Mouse (Mus musculus) thymus, adult 18-20 months (tissue): ENCODE measurements around the gene Tmtc1.

Experiments
- DNase-seq, 2 experiments: peaks; one replicate each; pipeline ENCODE4 v3.0.0; 2022; ENCODE audit warnings: mixed read lengths in 2 of 2

Gene Tmtc1

DNA sequence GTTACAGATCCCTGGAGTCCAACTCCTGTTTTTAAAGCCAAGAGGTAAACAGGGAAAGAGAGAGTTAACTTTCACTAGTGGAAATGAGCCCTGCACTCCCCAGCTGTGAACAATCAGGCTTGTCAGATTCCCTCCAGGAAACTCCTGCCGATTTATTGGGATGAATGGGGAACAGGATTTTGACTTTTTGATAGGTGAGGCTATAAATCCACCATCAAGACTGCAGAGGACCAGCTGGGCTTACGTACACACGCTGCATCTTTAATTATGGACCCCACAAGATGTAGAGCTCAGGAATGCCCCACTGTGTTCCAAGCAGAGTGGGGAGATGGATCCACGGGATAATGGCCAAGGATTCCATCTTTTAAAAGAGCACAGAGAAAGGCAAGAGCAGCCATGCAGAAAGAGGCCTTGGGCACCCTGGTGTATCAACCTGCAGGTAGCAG is 77.1 kb downstream of the Tmtc1 start:
- DNase-seq, result no peak

- no peak for DNase-seq
Observed at GRCm38 (mm10) chr6:148366629-148367028, 77.6 kb downstream of the Tmtc1 start.

GRCm38 (mm10) chr6:148363162-148363561 is 81.0 kb downstream of the Tmtc1 start:
- DNase-seq, result no peak

GRCm38 (mm10) chr6:148362475-148362874 is 81.7 kb downstream of the Tmtc1 start:
- no peak for DNase-seq

DNA sequence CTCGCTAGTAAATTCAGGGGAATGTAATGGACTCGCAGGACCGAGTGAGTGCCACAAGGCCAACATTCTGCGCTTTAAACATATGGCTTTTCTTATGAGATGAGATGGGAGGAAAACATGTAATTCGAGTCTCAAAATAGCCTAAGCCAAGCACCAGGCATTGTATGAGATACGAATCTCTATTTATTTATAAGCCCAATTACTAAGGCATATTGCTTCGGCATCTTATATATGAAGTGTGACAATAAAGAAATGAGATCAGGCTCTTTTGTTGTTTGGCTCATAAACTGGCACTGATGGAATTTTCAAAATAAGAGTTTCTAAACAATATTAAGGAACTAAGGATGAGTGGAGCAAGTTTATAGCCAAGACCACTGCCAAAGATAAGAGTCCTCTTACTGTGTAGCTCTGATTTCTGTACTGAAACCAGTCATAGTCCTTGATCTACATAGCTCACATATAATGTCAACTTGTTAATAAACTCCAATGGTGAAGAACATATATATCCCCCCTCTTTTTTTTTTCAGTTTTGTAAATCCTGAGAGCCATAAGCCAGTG is 84.8 kb downstream of the Tmtc1 start:
- no peak for DNase-seq

- DNase-seq, result no peak
Observed at GRCm38 (mm10) chr6:148358580-148359246, 85.5 kb downstream of the Tmtc1 start.

GRCm38 (mm10) chr6:148356141-148356540 is 88.0 kb downstream of the Tmtc1 start:
- DNase-seq, result no peak

- peak in 1 of 2 experiments; percentile 1 for DNase-seq
Observed at GRCm38 (mm10) chr6:148354509-148355474, 89.4 kb downstream of the Tmtc1 start.

- DNase-seq, result no peak
Observed at GRCm38 (mm10) chr6:148354151-148354508, 90.1 kb downstream of the Tmtc1 start.

DNA sequence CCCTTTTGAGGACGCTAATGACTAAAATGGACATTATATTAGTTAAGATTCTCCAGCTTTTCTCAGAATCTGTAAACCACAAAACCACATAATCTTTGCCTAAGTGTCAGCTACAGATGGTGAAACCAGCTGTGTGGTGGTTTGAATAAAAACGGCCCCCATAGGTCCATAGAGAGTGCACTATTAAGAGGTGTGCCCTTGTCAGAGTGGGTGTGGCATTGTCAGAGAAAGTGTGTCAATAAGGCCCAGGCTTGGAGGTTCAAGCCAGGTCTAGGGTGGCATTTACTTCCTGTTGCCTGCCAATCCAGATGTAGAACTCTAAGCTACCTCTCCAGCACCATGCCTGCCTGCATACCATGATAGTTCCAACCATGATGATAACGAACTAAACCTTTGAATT is 99.2 kb downstream of the Tmtc1 start:
- DNase-seq, result no peak

DNA sequence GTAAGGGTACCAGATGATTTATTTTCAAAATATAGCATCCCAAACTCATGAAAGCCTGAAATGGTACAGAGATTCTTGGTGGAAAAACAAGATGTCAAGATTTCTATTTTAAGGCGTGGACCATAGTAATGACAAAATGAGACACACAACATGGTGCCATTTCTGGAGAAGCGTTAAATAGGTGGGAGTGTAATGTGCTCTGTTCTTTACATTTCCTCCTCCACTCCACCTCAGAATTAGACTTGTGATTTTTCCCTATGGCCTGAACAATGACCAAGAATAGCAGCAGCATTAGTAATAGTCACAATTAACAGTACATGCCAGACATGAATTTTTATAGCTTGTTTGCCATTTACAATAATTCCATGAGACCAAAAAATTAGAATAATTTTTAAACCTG is 102.0 kb downstream of the Tmtc1 start:
- no peak for DNase-seq

- DNase-seq, result no peak
Observed at GRCm38 (mm10) chr6:148341765-148342164, 102.4 kb downstream of the Tmtc1 start.

- DNase-seq, result no peak
Observed at GRCm38 (mm10) chr6:148338326-148338957, 105.7 kb downstream of the Tmtc1 start.

DNA sequence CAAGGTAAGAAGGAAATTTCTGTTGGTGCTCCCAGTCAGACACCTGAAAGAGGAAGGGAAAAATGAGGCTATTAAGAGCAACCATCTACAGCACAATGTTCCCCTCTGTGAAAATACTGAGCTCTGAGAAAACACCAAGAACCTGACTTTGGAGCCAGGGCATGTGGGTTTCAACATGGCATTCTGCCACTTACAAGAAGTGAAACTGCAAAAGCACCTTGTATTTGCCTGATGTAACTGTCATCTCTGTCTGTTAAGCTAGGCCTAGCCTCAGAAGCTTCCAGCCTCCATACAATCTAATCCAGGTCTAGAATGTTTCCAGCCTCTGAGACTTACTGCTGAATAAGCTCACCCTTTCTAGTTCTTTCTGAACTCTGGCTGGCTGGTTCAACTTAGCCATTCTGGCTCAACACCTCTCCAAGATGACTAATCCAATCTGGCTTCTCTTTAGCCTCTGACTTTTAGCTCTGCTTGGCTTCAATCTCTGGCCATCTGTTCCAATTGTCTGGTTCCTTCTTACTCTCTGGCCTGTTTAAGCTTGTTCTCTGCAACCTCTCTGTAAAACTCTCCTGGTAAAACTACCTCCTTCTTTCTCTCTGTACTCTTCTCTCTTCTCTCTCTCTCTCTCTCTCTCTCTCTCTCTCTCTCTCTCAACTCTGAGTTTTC is 107.8 kb downstream of the Tmtc1 start:
- no peak for DNase-seq

DNA sequence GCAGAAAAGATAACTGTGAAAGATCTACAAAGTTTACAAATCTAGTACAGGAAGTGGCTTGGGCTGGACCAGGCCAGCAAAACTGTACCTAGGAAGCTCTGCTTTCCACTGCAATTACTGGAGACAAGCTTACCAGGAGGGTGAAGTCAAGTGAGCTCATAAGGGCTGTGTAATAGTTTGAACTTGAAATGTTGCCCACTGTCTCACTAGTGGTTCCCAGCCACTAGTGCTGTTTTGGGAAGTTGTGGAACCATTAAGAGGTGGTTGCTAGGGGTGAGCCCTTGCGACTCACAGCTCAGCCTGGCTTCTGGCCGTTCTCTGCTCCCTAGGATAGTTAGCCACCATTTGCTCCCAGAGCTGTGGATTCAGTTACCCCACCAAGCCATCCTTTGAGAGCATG is 112.3 kb downstream of the Tmtc1 start:
- no peak for DNase-seq

GRCm38 (mm10) chr6:148329976-148330375 is 114.2 kb downstream of the Tmtc1 start:
- no peak for DNase-seq

GRCm38 (mm10) chr6:148328928-148329327 is 115.3 kb downstream of the Tmtc1 start:
- DNase-seq, result no peak

- no peak for DNase-seq
Observed at GRCm38 (mm10) chr6:148328130-148328529, 116.1 kb downstream of the Tmtc1 start.

- DNase-seq, result no peak
Observed at GRCm38 (mm10) chr6:148318736-148319135, 125.5 kb downstream of the Tmtc1 start.

DNA sequence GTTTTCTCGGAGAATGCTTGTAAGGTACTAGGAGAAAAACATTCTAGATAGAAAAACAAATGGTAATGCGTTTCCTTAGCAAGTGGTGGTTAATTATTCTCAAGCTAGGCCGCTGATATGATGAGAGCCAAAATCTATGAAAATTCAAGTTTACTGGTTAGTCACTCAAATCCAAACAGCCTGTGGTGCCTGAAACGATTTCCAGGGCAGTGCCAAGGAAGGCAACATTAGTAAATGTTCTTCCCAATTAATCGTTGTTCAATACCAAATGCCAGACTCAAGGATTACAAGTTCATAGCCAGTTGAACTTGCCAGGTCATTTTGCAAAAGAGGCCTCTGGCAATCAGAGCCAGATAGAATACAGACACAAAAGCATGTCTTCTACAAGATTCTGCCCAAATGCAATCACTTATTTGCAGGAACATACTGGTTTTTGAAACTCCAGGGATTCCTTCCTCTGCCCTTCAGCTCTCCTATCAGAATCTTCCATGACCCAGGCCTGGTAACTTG is 128.6 kb downstream of the Tmtc1 start:
- DNase-seq, result no peak

DNA sequence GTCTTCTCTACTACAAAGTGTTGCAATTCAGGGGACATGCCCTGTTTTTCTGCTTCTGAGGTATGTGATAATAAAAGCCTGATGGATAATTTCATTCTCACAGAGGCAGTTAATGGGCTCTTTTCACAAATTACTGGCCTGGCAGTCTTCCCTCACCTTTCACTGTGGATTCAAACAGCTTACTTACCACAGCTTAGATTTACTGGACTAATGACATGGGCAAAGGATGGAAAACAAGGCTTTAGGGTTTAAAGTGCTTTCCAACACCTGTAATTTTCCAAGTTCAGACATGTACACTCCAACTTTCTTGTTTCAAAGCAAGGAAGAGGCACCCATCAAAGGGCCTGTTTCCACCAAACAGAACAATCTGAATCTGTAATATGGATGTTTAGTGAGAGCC is 129.1 kb downstream of the Tmtc1 start:
- no peak for DNase-seq

- DNase-seq, result no peak
Observed at GRCm38 (mm10) chr6:148310981-148311380, 133.2 kb downstream of the Tmtc1 start.
